Mouse (Mus musculus): Measurements from ENCODE around the gene Msmp. TPM values are rescaled to one million over a fixed set of nuclear protein-coding genes. Genes with fewer than 3 reads are reported as not detected.
A peak's percentile ranks its signal among the peaks of the same experiment; 100 is the strongest.

Gene Msmp
- polyA plus RNA-seq, 1 experiment from 2014 or later, result not detected

DNA sequence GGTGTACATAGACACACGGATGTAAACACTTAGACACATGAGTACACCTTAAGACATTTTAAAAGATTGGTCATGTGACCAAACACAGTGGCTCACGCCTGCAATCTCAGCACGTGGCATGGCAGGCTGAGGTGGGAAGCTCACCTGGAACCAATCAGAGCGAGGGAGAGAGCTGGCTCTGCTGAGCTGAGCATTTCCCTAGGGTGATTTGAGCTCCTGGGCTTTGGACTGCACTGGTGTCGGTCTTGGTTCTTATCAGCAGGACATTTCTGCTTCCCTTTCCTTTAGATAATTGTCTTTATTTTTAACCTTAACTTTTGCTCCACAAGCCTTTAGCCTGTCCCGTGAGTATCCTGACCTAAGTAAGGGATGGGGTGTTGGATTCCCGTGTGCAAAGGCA lies 3.4 kb upstream of the Msmp start:
- no peaks in the 10 kb centered on the region for H3K9me3 ChIP-seq (ENCODE audit: control insufficient read depth, low read length)
- H3K27ac ChIP-seq (replicated peaks in 1 of 2; ENCODE audit: control insufficient read depth in 1 of 2, insufficient read depth in 1 of 2, low read depth in 2 of 2, low read length in 2 of 2), result no peak overlapping the region
- peaks cover 8 to 13% of the 10 kb centered on the region in 2 experiments for H3K4me1 ChIP-seq (ENCODE audit: control insufficient read depth in 2 of 2, insufficient read depth in 2 of 2, low read length in 2 of 2)
- no peak overlapping the region for H3K9ac ChIP-seq (ENCODE audit: low read length)
- H3K4me3 ChIP-seq (ENCODE audit: control insufficient read depth in 1 of 2, insufficient read depth in 1 of 2, low read depth in 1 of 2, low read length in 2 of 2), result no peak overlapping the region
- ATAC-seq (ENCODE audit: insufficient number of reproducible peaks, insufficient read depth, low FRiP score, low read depth), result peak; percentile 12; the same call in 1 of the 2 replicates
- 24% methylated on average over 7 of the region's 7 CpGs for WGBS
- H3K4me2 ChIP-seq (ENCODE audit: low read length), result 0 out of 2 replicates have a peak overlapping the region, but pooled peaks have one; percentile 16
- H3K27me3 ChIP-seq (ENCODE audit: control insufficient read depth, insufficient read depth, low read length), result no peaks in the 10 kb centered on the region
- H3K36me3 ChIP-seq (ENCODE audit: control insufficient read depth, insufficient read depth, low read length), result peaks cover 13% of the 10 kb centered on the region

DNA sequence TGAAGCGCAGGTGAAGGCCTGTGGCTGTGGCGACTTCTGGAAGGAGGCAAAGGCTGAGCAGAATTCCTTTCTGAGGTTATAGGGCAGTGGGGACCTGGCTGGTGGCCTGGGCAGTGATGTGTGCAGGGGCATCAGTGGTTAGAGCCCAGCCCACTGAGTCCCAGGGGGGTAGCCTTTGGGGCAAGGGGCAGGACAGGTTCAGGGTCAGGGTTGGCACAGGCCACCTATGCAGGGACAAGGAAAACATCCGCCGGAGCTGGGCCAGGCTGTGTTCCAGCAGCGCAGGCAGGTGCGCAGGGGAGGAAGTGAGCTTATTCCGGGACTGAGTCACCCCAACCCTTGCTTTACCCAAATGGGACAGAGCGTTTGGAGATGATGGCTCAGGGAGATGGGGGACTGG lies 2.1 kb upstream of the Msmp start:
- Histone ChIP-seq H3K9me3 (ENCODE audit: control insufficient read depth, low read length) (no peaks in the 10 kb centered on the region), H3K4me3 (ENCODE audit: control insufficient read depth in 1 of 2, insufficient read depth in 1 of 2, low read depth in 1 of 2, low read length in 2 of 2) (no peak overlapping the region), H3K27ac (replicated peaks in 1 of 2; ENCODE audit: control insufficient read depth in 1 of 2, insufficient read depth in 1 of 2, low read depth in 2 of 2, low read length in 2 of 2) (no peak overlapping the region), H3K9ac (ENCODE audit: low read length) (no peak overlapping the region), H3K27me3 (ENCODE audit: control insufficient read depth, insufficient read depth, low read length) (no peaks in the 10 kb centered on the region), H3K36me3 (ENCODE audit: control insufficient read depth, insufficient read depth, low read length) (peaks cover 26% of the 10 kb centered on the region), H3K4me1 (ENCODE audit: control insufficient read depth in 2 of 2, insufficient read depth in 2 of 2, low read length in 2 of 2) (peaks cover 8 to 13% of the 10 kb centered on the region in 2 experiments), H3K4me2 (ENCODE audit: low read length) (no peak overlapping the region)
- ATAC-seq (ENCODE audit: insufficient number of reproducible peaks, insufficient read depth, low FRiP score, low read depth), result no peak
- WGBS, result 61% methylated on average over 8 of the region's 8 CpGs

DNA sequence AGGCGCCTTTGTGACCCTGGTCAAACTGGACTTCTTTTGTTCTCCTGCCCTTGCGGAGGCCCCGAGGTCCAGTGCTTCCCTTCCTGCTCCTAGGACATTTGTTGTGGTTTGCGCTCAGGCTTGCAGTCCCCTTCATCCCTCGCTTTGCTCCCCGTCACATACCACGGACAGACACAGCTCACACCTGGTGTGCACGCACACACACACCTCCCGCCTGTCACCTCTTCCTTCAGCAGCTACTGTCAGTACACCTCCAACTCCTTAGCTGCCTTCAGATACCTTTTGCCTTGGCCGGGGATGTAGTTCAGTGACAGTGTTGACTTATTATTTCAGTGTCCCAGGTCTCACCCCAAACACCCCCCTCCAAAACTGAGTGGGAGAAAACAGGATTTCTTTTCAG lies 1.4 kb upstream of the Msmp start:
- no peak overlapping the region for H3K4me2 ChIP-seq (ENCODE audit: low read length)
- no peak overlapping the region for H3K9ac ChIP-seq (ENCODE audit: low read length)
- H3K27me3 ChIP-seq (ENCODE audit: control insufficient read depth, insufficient read depth, low read length), result no peaks in the 10 kb centered on the region
- H3K4me1 ChIP-seq (ENCODE audit: control insufficient read depth in 2 of 2, insufficient read depth in 2 of 2, low read length in 2 of 2), result peaks cover 8 to 13% of the 10 kb centered on the region in 2 experiments
- H3K36me3 ChIP-seq (ENCODE audit: control insufficient read depth, insufficient read depth, low read length), result peaks cover 33% of the 10 kb centered on the region
- no peak for ATAC-seq (ENCODE audit: insufficient number of reproducible peaks, insufficient read depth, low FRiP score, low read depth)
- WGBS, result 49% methylated on average over 10 of the region's 10 CpGs
- H3K27ac ChIP-seq (replicated peaks in 1 of 2; ENCODE audit: control insufficient read depth in 1 of 2, insufficient read depth in 1 of 2, low read depth in 2 of 2, low read length in 2 of 2), result no peak overlapping the region
- no peak overlapping the region for H3K4me3 ChIP-seq (ENCODE audit: control insufficient read depth in 1 of 2, insufficient read depth in 1 of 2, low read depth in 1 of 2, low read length in 2 of 2)
- no peaks in the 10 kb centered on the region for H3K9me3 ChIP-seq (ENCODE audit: control insufficient read depth, low read length)

DNA sequence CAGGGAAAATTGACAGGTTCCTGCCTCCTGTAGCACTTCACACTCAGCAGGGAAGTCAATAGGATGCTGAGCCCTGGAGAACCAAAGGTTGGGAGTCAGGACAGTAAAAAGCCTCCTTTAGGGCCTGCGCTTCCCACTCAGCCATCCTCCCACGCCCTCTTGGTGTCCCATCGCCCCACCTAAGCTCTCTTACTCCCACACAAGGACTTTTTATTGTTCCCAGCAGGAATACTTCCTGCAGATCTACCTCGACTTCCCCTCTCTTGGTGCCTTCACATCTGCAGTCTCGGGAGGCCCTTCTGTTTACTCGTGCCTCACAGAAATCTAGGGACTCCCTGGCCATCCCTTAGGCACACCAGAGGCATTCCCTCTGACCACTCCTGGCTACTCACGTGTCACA lies 873 bp downstream of the Msmp start:
- no peak for ATAC-seq (ENCODE audit: insufficient number of reproducible peaks, insufficient read depth, low FRiP score, low read depth)
- 69% methylated on average over 7 of the region's 7 CpGs for WGBS
- no peaks in the 10 kb centered on the region for H3K27me3 ChIP-seq (ENCODE audit: control insufficient read depth, insufficient read depth, low read length)
- H3K4me2 ChIP-seq (ENCODE audit: low read length), result no peak overlapping the region
- peaks cover 10 to 19% of the 10 kb centered on the region in 2 experiments for H3K4me1 ChIP-seq (ENCODE audit: control insufficient read depth in 2 of 2, insufficient read depth in 2 of 2, low read length in 2 of 2)
- H3K27ac ChIP-seq (replicated peaks in 1 of 2; ENCODE audit: control insufficient read depth in 1 of 2, insufficient read depth in 1 of 2, low read depth in 2 of 2, low read length in 2 of 2), result no peak overlapping the region
- H3K9ac ChIP-seq (ENCODE audit: low read length), result no peak overlapping the region
- no peak overlapping the region for H3K4me3 ChIP-seq (ENCODE audit: control insufficient read depth in 1 of 2, insufficient read depth in 1 of 2, low read depth in 1 of 2, low read length in 2 of 2)
- H3K9me3 ChIP-seq (ENCODE audit: control insufficient read depth, low read length), result no peaks in the 10 kb centered on the region
- peaks cover 41% of the 10 kb centered on the region for H3K36me3 ChIP-seq (ENCODE audit: control insufficient read depth, insufficient read depth, low read length)

DNA sequence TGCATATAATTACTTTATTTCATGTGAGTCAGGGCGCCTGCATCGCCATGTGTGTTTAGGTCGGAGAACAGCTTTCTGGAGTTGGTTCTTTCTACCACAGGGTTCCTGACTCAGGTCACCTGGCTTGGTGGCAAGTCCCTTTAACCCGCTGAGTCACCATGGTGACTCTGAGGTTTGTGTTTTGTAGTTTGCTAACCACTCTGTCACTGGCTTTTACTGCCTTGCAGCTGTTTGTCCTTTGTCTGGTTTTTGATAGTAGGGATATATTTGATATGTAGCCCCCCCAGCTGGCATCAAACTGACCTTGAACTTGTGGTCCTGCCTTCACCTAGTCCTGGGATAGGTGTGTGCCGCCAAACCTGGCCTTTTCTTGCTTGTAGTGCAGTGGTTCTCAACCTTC lies 2.1 kb downstream of the Msmp start:
- Histone ChIP-seq H3K9ac (ENCODE audit: low read length) (no peak overlapping the region), H3K27me3 (ENCODE audit: control insufficient read depth, insufficient read depth, low read length) (no peaks in the 10 kb centered on the region), H3K4me2 (ENCODE audit: low read length) (no peak overlapping the region), H3K4me3 (ENCODE audit: control insufficient read depth in 1 of 2, insufficient read depth in 1 of 2, low read depth in 1 of 2, low read length in 2 of 2) (no peak overlapping the region), H3K9me3 (ENCODE audit: control insufficient read depth, low read length) (no peaks in the 10 kb centered on the region), H3K36me3 (ENCODE audit: control insufficient read depth, insufficient read depth, low read length) (peaks cover 41% of the 10 kb centered on the region), H3K27ac (replicated peaks in 1 of 2; ENCODE audit: control insufficient read depth in 1 of 2, insufficient read depth in 1 of 2, low read depth in 2 of 2, low read length in 2 of 2) (no peak overlapping the region), H3K4me1 (ENCODE audit: control insufficient read depth in 2 of 2, insufficient read depth in 2 of 2, low read length in 2 of 2) (peaks cover 5 to 19% of the 10 kb centered on the region in 2 experiments)
- WGBS, result 91% methylated on average over 5 of the region's 5 CpGs
- no peak for ATAC-seq (ENCODE audit: insufficient number of reproducible peaks, insufficient read depth, low FRiP score, low read depth)

DNA sequence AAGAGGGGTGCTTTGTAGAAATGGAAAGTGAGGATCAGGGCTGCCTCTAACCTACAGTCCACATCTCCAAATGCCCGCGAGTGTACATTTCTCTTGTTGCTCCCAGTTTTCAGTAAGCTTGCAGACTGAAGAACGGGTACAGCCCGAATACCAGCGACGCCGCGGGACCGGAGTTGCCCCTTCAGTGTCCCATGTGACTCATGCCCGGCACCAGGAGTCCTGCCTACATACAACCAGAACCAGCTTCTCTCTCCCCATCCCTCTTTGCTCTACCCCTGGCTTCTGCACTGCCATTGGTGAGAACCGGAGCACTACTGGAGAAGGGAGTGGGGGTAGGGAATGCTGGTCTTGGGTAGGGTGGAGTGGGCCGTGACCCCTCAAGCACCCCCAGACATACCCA lies 2.9 kb downstream of the Msmp start:
- no peaks in the 10 kb centered on the region for H3K9me3 ChIP-seq (ENCODE audit: control insufficient read depth, low read length)
- no peak overlapping the region for H3K4me3 ChIP-seq (ENCODE audit: control insufficient read depth in 1 of 2, insufficient read depth in 1 of 2, low read depth in 1 of 2, low read length in 2 of 2)
- WGBS, result 90% methylated on average over 12 of the region's 12 CpGs
- H3K9ac ChIP-seq (ENCODE audit: low read length), result no peak overlapping the region
- H3K4me1 ChIP-seq (ENCODE audit: control insufficient read depth in 2 of 2, insufficient read depth in 2 of 2, low read length in 2 of 2), result peaks cover 14 to 28% of the 10 kb centered on the region in 2 experiments
- no peak overlapping the region for H3K4me2 ChIP-seq (ENCODE audit: low read length)
- H3K27ac ChIP-seq (replicated peaks in 1 of 2; ENCODE audit: control insufficient read depth in 1 of 2, insufficient read depth in 1 of 2, low read depth in 2 of 2, low read length in 2 of 2), result no peak overlapping the region
- no peaks in the 10 kb centered on the region for H3K27me3 ChIP-seq (ENCODE audit: control insufficient read depth, insufficient read depth, low read length)
- no peak for ATAC-seq (ENCODE audit: insufficient number of reproducible peaks, insufficient read depth, low FRiP score, low read depth)
- H3K36me3 ChIP-seq (ENCODE audit: control insufficient read depth, insufficient read depth, low read length), result peaks cover 44% of the 10 kb centered on the region

DNA sequence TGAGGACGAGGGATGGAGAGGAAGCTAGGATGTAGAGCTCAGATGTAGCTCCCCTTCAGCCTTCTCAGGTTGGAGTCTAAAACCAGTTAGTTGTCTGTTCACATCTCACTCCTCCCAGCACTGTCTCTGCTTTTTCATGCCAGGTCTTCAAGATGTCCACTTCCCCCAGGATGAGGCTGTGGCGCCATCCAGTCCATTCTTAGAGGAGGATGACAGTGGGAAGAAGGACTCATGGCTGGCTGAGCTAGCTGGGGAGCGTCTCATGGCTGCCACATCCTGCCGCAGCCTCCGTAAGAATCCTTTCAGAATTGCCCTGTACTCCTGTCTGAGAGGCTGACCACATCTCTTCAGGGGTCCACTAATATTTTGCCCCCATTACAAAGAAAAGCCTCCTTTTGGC lies 3.6 kb downstream of the Msmp start:
- peaks cover 45% of the 10 kb centered on the region for H3K36me3 ChIP-seq (ENCODE audit: control insufficient read depth, insufficient read depth, low read length)
- no peak overlapping the region for H3K4me2 ChIP-seq (ENCODE audit: low read length)
- no peak overlapping the region for H3K4me3 ChIP-seq (ENCODE audit: control insufficient read depth in 1 of 2, insufficient read depth in 1 of 2, low read depth in 1 of 2, low read length in 2 of 2)
- ATAC-seq (ENCODE audit: insufficient number of reproducible peaks, insufficient read depth, low FRiP score, low read depth), result no peak
- no peaks in the 10 kb centered on the region for H3K9me3 ChIP-seq (ENCODE audit: control insufficient read depth, low read length)
- no peaks in the 10 kb centered on the region for H3K27me3 ChIP-seq (ENCODE audit: control insufficient read depth, insufficient read depth, low read length)
- peaks cover 14 to 32% of the 10 kb centered on the region in 2 experiments for H3K4me1 ChIP-seq (ENCODE audit: control insufficient read depth in 2 of 2, insufficient read depth in 2 of 2, low read length in 2 of 2)
- 97% methylated on average over 5 of the region's 5 CpGs for WGBS
- H3K9ac ChIP-seq (ENCODE audit: low read length), result no peak overlapping the region
- no peak overlapping the region for H3K27ac ChIP-seq (replicated peaks in 1 of 2; ENCODE audit: control insufficient read depth in 1 of 2, insufficient read depth in 1 of 2, low read depth in 2 of 2, low read length in 2 of 2)

DNA sequence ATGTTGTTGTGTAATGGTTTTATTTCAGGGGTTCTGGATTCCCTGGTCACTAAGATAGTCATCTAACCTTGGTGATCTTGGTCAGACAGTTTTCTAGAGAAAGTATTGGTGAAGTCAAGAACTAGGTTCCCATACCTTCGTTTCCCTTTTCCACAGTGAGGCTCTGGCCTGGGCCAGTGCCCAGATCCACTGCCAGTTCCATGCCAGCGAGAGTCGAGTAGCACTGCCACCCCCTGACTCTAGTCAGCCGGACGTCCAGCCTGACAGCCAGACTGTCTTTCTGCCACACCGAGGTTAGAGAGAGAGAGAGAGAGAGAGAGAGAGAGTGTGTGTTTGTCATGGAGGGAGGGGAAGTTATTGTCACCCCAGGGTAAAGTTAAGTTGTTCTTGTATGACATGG lies 4.6 kb downstream of the Msmp start:
- Histone ChIP-seq H3K9me3 (ENCODE audit: control insufficient read depth, low read length) (no peaks in the 10 kb centered on the region), H3K4me1 (ENCODE audit: control insufficient read depth in 2 of 2, insufficient read depth in 2 of 2, low read length in 2 of 2) (peaks cover 14 to 31% of the 10 kb centered on the region in 2 experiments), H3K4me2 (ENCODE audit: low read length) (peak overlapping the region; percentile 95), H3K27ac (replicated peaks in 1 of 2; ENCODE audit: control insufficient read depth in 1 of 2, insufficient read depth in 1 of 2, low read depth in 2 of 2, low read length in 2 of 2) (no peak overlapping the region), H3K36me3 (ENCODE audit: control insufficient read depth, insufficient read depth, low read length) (peaks cover 52% of the 10 kb centered on the region), H3K9ac (ENCODE audit: low read length) (peak overlapping the region; percentile 80), H3K4me3 (ENCODE audit: control insufficient read depth in 1 of 2, insufficient read depth in 1 of 2, low read depth in 1 of 2, low read length in 2 of 2) (peak overlapping the region; percentile 86 to 88; a peak in 3 of 4 replicates), H3K27me3 (ENCODE audit: control insufficient read depth, insufficient read depth, low read length) (no peaks in the 10 kb centered on the region)
- WGBS, result 83% methylated on average over 6 of the region's 6 CpGs
- no peak for ATAC-seq (ENCODE audit: insufficient number of reproducible peaks, insufficient read depth, low FRiP score, low read depth)

Data from heart, embryonic 14.5 days (tissue).